Mouse (Mus musculus) heart, adult 18-20 months (tissue): ENCODE data around the gene Pin4. TPM values are rescaled to one million over a fixed set of nuclear protein-coding genes. Genes with fewer than 3 reads are reported as not detected.
"Not testable (repeated sequence)": the region's sequence is repeated elsewhere in the genome, so short reads cannot be mapped to it uniquely, and the experiment has no call there.

ENCODE experiments used
- DNase-seq, 2 experiments: peaks; one replicate each; pipeline ENCODE4 v3.0.0; 2021 to 2022; ENCODE audit warnings: mixed read lengths in 1 of 2
- long read RNA-seq, 2 experiments: library from polyadenylated mRNA; stranded (forward); transcript quantifications; one replicate each; pipeline ENCODE4 v2.0.0; 2021
- total RNA-seq, 2 experiments: library from RNA; stranded (reverse); gene quantifications; 2 replicates each; pipeline ENCODE4 v1.2.3; 2021

Pin4 gene
- 10 to 100 TPM; 23.8 to 23.9 TPM for total RNA-seq
- long read RNA-seq, experiment 1, transcript Pin4-201 (4 exons, 489 nt): major isoform, 23 of 29 reads
- long read RNA-seq, experiment 1, partial matches to known transcripts: 5 of 29 reads
- long read RNA-seq, experiment 1, other reads (novel, unspliced or antisense): 0 of 29 reads
- long read RNA-seq, experiment 2, transcript Pin4-201 (4 exons, 489 nt): major isoform, 25 of 26 reads
- long read RNA-seq, experiment 2, partial matches to known transcripts: 1 of 26 reads
- long read RNA-seq, experiment 2, other reads (novel, unspliced or antisense): 0 of 26 reads

DNA sequence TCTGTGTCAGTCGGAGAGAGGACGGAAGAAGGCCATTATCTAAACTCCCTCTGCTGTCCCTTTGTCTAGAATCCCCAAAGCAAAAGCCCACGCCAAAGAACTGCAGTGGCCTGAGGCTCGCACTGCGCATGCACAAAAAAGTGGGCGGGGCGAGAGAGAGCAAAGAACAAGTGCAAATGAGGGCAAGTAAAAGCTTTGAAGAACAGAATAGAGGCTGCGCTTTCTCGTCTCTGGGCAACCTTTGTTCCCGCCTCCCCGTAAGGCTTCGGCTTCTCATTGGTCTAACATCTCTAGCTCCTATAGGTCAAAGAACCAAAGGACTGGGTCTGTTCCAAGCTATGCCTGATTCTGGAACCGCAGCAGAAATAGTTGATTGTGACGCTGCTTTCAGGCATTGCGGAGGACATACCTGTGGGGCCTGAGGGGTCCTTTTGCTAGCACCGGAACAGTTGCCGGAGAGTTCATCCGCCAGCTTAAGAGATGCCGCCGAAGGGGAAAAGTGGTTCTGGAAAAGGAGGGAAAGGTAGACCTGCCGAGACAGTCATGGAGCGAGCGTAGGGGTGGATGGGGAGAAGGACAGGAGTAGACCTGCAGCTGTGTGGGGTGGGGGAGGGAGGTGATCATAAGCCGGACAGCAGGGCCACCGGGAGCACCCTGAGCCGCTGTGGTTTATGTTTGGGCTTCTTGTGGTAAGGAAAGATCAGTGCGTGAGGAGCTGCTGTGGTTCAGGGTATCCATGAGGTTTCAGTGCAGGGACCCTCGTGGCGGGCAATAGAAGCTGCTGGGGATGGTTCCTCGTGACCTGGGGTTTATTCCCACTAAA is at the start of gene Pin4:
Pin4 (plus strand) TSS at position 406 of the 823 bp plus-strand sequence.
- DNase-seq: peak; percentile 96 to 97

DNA sequence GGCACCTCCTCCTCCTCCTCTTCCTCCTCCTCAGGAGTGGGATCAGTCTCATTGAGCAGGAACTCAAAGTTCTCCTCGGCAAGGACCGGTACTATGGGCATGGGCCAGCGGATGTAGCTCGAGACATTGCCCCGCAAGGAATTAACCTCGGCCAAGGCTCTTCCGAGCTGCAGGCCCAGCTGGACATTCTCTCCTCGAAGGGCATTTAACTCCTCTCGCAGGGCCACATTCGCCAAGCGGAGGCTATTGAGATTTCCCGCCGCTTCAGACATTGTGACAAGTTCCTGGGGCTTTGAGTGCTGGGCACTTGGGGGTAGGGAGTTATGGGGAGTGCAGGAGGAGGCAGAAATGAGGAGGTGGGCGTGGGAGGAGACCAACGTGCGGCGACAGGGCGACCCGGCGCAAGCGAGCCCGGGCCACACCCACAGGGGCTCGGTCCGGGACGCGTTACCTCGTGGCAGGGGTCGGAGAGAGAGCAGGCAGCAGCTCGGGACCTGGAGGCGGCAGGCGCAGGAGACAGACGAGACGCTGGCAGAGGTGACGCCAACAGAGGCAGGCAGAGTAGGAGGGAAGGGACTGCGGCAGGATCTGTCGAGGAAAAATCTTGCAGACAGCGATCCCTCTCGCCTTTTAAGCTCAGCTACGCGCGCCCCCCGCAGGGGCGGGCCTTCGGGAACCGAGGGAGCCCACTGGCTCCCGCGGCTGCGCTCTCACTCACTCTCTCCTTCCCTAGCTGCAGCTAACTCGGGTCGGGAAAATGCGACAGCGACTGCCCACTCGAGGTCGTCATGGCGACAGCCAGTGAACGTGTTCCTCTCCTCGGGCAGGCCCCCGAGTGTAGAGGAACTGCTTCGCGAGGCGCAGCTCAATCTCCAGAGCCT is 48.4 kb upstream of the Pin4 start, which contains the start of gene Rtl5:
Rtl5 (minus strand) TSS at position 714 of the 881 bp plus-strand sequence.
- DNase-seq: peak; percentile 77 to 85

DNA sequence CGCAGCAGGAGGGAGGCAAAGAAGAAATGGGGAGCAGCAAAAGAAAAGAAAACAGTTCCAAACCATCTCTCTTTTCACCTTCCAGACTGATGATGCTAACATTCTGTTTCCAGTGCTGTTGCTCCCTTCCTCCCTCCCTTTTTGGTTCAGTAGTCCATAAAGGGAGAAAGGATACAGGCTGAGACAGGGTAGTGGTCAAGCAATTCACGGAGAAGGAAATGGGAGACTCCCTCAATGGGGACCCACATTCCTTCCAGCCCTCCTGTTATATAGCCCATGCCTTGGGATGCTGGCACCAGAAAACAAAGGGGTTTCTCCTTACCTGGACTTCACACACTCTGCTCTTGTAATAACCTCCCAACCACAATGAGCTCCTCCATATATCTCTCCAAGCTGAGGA is 47.7 kb upstream of the Pin4 start:
- DNase-seq: no peak

DNA sequence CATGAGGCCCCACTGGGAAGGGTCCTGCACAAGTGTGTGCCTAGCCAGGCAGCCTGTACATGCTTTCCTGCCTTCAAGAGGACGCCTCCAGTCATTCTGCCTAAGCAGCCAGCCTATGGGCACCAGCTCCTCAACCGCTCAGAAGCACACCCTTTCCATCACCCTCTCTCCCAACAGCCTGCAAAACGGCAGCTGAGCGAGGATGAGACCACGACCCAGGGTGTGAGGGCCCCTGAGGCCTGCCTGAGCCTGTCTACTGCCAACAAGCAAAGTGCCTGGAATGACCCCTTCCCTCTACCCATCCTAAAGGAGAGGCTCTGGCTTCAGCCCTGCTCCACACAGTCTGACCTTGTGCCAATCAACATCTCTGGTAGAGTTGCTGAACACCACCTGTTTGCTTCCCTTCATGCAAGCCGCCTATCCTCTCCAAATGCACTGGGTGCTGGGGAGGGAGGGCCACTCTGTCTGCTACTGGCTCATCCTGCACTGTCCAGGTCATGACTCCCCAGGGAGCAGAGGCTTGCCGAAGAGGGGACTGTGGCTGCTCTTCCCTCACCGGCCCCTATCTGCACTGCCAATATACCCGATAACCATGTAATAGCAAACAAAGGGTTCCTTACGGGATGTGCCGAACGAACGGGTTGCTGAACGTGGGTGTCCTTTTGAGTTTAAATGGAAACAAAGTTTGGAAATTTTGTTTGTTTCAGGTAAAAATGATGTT is 45.5 kb upstream of the Pin4 start:
- no peak for DNase-seq

DNA sequence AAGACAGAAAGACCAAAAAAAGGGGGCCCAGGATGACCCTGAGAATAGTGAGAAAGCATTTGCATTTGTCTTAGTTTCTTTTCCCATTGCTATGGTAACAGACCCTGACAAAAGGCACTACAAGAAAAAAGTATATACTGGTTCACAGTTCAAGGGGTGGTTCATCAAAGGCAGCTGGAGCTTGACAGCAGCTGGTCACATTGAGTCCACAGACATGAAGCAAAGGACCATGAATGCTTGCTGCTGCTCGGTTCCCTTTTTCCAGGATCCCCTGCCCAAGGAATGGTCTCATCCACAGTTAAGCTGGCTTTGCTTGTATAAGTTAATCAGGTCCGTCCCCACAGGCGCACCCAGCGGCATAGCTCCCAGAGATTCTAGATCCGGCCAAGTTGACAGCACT is 44.8 kb upstream of the Pin4 start:
- DNase-seq: no peak

DNA sequence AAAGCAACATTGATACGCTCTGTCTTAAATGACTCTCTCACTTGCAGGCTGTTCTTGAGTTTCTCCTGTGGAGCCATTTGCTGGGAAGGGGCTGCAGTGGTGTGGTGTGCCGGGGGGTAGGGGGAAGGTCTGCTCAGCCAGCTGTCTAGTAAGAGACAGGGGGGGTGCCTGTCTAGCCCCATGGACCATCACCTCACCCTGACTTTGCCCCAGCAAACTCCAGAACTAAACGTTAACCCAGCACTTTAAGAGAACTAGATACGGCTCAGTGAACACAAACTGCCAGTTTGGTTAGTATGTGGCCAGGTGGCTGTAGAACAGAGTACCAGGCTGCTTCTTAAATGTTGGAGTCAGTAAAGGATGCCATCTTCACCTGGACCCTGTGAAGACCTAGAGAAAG is 44.1 kb upstream of the Pin4 start:
- DNase-seq: no peak

DNA sequence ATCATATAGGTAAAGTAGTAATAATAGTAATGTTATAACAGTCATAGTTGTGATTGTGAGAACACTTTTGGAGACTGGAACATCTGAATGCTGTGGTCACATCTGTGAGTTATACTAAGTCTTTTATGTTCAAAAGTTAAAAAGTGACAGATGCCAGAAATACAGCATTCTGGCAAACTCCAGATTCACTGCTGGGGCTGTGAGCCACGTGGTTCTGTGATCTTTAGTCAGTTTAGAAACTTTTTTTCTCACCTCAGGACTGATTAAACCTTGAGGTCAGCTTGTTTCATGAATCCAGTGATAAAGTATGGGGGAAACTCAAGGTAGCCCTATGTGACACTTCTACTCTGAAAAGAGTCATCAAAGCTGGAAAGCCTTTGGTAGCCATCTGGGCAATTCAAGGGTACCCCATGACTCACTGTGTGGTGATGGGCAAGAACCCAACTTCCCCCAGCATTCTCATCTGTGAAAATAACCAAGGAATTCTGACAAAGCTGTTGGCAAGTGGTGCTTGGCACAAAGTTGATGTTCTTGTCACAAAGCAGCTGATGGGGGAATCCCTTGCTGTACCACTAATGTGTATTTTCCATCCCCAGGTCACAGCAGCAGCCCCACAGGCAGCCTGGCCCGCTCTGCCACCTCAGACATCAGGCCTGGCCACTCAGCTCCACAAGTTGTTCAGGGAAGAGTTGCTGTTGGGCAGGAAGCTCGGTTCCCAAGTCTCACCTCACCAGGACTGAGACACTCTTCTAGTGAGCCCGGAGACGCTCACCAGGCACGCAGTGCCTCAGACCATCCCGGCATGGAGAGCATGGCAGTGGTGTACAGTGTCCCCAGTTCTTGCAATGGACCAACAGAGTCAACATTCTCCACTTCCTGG is 42.1 kb upstream of the Pin4 start:
- no peak for DNase-seq

DNA sequence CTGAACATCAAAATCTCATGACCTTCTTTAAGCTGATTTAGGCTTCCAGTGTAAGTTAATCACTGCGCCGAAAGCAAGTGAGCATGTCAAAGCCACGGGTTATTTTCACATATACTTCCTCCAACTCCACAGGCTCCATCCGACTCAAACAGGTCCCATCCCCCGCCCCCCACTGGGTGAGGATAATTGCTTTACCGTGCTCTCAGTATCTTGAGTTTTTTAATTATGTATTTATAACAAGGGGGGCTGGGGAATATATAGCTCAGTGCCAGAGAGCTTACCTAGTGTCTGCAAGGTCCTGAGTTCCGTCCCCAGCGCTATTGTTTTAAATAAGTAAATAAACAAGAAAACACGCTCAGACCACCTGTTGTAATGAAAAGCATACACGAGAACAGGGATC is 38.2 kb upstream of the Pin4 start:
- DNase-seq: no peak

DNA sequence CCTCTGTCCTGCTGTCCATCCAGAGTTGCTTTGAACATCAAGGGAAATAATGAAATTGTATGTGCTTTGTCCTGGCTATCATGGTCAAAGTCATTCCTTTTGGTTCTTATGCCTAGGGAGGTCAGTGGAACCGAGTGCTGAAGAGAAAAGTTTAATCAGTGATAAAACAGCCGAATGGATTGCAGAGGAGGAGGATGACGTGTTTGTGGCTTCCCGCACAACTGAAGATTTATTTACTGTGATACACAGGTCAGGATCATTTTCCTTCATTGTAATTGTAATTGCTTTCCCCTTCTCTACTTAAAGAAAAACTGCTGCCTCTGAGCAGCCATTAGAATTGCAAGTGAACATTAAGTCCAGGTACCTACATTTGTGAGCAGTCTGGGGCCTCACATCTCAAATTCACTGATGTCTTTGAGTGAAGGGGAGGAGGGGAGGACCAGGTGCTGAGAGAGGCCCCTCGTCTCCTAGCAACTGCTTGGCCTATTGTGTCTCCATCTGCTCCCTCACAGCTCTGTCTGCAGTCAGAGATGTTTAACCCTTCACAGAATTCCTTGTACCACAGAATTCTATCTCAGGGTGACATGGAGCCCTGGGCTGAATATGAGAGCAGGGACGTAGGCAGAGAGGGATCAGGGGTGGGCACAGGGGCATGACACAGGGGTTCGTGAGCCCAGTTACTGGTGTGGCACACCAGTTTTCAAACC is 37.5 kb upstream of the Pin4 start:
- DNase-seq: no peak

DNA sequence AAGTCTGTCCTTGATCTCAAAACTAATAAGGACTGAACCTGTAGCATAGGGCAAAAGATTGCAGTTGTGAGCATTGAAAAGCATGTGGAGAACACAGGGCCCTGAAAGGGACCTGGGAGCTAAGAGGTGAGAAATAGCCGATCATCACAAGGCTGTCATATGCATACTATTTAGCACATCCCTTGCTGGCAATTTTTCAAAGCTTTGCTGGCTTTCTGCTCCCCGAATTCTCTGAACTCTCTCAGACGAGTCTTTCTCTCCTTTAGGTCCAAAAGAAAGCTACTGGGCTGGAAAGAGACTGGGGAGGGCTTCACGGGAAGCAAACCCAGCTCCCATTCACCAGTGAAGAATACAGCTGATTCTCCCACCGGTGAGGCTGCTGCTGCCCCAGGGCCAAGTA is 36.9 kb upstream of the Pin4 start:
- DNase-seq: no peak

DNA sequence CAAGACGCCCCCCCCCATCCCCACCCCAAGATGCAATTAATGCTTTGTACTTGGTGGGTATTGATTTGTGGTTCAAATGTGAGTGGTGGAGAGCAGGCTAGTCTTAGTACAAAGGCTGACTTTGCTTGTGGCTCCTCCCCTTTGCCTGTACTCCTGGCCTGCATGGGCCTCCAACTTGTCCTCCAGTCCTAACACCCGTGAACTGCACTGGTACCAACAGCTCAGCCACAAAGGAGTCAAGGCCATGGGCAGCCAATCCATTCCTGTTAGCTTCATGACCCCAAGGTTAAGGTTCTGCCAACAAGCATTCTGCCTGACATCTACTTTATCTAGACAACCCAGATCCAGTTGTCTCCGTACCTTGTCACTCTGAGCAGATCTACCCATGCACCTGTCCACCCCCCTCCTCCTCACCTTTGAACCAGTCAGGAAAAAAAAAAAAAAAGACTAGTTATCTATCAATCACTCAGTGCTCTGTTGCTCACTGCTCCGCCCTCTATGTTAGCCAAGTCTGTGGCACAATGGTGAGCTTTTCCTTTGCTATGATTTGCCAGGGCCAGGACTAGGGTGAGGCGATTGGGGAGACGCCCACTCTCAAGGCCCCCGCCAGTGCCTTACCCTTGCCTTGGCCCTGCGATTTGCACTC is 33.3 kb upstream of the Pin4 start:
- DNase-seq: no peak

DNA sequence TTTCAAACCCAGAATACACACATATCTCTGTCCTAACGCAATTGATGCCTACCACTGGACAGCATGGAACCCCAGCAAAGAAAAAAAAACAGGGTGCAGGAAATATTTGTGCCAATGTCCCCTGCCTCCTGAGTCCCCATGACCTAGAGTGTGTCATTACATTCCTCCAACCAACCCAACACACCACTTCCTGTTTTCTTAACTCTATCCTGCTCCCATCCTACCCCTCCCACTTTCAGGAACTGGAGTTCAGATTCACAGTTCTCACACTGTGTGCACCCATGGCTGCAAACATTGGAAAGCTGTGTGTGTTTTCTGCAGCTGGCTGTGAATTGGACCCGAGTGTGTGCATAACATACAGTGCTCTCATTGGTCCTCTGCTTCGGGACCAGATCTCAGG is 28.6 kb upstream of the Pin4 start:
- DNase-seq: no peak

DNA sequence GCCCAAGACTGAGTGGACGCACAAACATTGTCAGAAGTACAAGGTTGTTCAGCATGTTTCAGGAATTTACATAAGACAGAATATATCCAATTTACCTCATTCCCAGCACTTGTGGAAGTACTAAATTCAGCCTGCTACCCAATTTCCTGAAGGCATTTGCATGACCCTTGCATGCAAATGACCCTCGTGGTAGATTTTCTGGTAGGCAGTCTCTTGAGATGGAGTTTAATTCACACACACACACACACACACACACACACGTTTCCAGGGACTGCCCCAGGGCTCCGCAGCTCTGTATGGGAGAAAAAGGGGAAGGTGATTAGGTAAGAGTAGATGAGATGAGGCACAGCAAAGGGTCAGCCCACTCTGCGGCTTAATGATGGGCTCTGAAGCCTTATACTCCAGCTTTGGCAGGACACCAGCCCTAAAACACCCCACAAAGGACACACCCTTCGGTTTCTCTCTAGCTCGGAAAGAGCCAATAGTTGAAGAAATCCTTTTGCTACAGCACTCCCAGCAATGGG is 24.8 kb upstream of the Pin4 start:
- DNase-seq: no peak

DNA sequence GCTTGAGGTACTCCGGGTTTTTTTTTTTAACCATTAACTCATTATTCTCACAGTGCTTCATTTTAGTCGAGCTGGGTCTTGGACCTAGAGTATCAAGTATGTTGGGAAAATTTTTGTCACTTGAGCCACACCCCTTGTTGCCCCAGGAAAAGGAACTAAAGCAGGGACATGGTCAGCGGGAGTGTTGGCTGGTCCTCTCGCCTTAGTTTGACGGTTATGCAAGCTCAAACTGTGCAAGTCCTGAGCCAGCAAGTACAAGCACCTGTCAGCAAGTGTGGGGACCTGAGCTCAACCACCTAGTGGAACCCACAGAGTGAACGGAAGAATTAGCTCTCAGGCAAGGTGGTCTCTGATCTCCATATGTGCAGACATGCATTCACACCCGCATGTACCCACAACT is 17.4 kb upstream of the Pin4 start:
- DNase-seq: no peak

DNA sequence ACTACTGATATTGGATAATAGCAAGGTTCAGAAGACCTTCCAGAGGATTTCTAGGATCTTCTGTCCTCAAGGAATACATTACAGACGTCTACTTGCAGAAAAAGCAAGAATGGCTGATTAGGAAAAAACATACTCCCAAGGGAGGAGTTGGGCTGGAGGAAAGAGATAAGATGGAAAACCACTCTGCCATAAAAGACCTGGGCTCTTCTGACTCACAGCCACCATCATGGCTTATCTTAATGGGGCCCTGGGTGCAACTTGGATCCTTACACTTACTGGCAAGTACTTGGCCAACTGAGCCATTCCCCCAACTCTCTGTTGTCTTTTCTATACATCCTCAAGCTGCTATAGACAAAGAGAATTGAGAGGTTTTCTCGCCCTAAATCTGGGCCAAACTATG is 15.4 kb upstream of the Pin4 start:
- not testable (repeated sequence) for DNase-seq

DNA sequence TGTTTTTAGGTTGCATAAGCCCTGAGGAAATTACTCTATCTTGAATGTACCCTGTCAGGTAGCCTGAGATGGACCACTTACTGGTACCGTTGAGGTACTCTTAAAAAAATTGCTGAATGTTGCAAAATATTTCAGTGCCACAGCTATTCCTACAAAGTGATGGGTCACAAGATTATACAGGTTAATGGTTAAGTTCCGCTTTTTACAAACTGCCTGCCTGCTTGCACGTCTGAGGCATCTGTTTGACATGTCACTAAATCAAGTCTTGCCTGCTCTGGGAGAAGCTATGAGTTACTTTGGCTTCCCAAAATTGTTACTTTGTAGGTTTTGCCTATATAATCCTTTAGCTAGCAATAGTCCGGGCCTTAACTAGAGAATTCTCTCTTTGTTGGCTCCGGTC is 9.9 kb upstream of the Pin4 start:
- not testable (repeated sequence) for DNase-seq

DNA sequence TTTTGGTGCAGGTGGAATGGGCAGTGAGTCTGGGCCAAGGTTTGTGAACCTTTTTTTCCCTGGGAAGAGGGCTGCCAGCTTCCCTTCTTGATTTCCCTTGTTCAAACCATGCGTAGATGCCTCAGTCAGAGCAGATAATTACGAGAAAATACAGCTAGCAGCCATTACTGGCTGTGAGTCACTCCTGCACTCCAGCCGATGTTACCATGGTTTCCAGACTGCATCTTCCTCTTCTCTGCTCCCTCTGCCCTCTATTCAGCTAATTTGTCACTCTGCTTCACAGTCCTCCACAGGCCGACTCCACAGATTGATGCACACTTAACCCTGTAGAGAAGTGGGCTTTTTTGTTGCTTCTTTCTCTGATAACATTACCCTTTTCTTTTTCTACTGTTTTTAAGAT is 3.6 kb upstream of the Pin4 start:
- DNase-seq: no peak

DNA sequence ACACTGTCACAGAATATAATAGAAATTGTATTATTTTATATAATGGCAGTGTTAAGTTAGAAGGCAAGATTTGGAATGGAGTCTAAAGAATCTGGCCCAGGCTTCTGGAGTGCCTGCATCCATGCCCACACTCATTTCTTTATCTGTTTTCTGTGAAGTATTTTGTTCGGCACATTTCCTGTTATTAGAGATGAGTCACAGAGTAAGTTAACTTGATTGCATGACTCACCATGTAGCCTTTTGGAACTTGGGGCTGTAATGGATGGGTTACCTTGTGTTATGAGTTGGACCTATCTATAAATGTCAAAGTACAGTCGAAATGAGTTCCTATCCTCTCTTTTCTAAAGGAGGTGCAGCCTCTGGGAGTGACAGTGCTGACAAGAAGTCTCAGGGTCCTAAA is 2.1 kb downstream of the Pin4 start:
- DNase-seq: no peak

DNA sequence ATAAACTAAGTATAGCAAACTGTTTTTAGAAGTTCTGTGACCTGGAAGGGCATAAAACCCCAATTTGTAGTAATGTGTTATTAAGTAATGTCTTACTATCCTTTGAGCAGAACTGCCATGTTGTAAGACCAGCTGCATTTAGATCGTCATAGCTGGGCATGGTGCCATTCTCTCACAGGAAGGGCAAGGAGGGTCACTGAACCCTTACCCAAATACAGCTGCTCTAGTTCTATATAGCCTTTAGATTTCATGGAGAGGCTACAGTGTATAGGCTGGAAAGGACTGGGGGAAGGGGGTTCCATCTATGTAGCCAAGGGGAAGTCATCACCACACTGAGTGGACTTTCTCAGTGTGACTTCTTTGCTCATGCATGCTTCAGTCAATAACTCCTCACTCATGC is 21.9 kb downstream of the Pin4 start:
- no peak for DNase-seq
